Mouse (Mus musculus) limb, embryonic 14.5 days (tissue): ENCODE measurements around the gene Lrrc42. TPM values are rescaled to one million over a fixed set of nuclear protein-coding genes. Genes with fewer than 3 reads are reported as not detected.

Experiments
- ATAC-seq: fragments of 200-750 bp; cut with Nextera tagmentation; 2 replicates; pipeline ENCODE4 v1.8.0; 2017; ENCODE audit warnings: low read depth, moderate number of reproducible peaks, moderate TSS enrichment; ENCODE audit not compliant: low FRiP score
- DNase-seq: peaks from one replicate; pipeline ENCODE4 v3.0.0-alpha.2; 2015; ENCODE audit warnings: low spot score
- H3K27ac ChIP-seq: fragments of 300-500 bp; sonication (generic); replicated peaks from 2 replicates; pipeline ENCODE4 v1.5.1; 2014; ENCODE audit warnings: low read depth, mild to moderate bottlenecking, low read length, moderate library complexity, mixed read lengths
- H3K27me3 ChIP-seq: fragments of 300-500 bp; sonication (generic); 2 replicates; pipeline ENCODE4 v1.6.1; 2014; ENCODE audit warnings: low read length, mixed read lengths; ENCODE audit not compliant: control insufficient read depth, insufficient read depth
- H3K36me3 ChIP-seq: fragments of 300-500 bp; sonication (generic); 2 replicates; pipeline ENCODE4 v1.6.1; 2014; ENCODE audit warnings: mild to moderate bottlenecking, low read length, moderate library complexity, mixed read lengths; ENCODE audit not compliant: control insufficient read depth, insufficient read depth
- H3K4me1 ChIP-seq: fragments of 300-500 bp; sonication (generic); 2 replicates; pipeline ENCODE4 v1.6.1; 2014; ENCODE audit warnings: antibody characterized with exemption, low read length, mixed read lengths; ENCODE audit not compliant: control insufficient read depth, insufficient read depth
- H3K4me2 ChIP-seq: fragments of 300-500 bp; sonication (generic); replicated peaks from 2 replicates; pipeline ENCODE4 v1.6.1; 2014; ENCODE audit warnings: low read depth, mild to moderate bottlenecking, low read length, moderate library complexity; ENCODE audit not compliant: severe bottlenecking
- H3K4me3 ChIP-seq: fragments of 300-500 bp; sonication (generic); replicated peaks from 2 replicates; pipeline ENCODE4 v1.5.1; 2014; ENCODE audit warnings: low read length
- H3K9ac ChIP-seq: fragments of 300-500 bp; sonication (generic); 2 replicates; pipeline ENCODE4 v1.6.1; 2014; ENCODE audit warnings: mild to moderate bottlenecking, low read depth, low read length, moderate library complexity; ENCODE audit not compliant: severe bottlenecking
- H3K9me3 ChIP-seq: fragments of 300-500 bp; sonication (generic); 2 replicates; pipeline ENCODE4 v1.6.1; 2016; ENCODE audit warnings: low read length; ENCODE audit not compliant: control insufficient read depth
- POLR2A ChIP-seq: fragments of 200-500 bp; IDR thresholded peaks from 2 replicates; pipeline ENCODE4 v1.8.0; 2012; ENCODE audit warnings: inconsistent platforms, mild to moderate bottlenecking, moderate library complexity, borderline replicate concordance; ENCODE audit not compliant: insufficient read depth, insufficient read length; ENCODE audit errors: extremely low read depth
- WGBS: fragments of 180-500 bp; shearing (Covaris S2); extraction: QIAGEN DNeasy Blood & Tissue Kit; methylation state at CpG from one replicate; pipeline ENCODE4 v1.1.7; 2014; 5-methylcytosine and 5-hydroxymethylcytosine counted together
- polyA plus RNA-seq, 2 experiments: library from polyadenylated mRNA; depleted of rRNA in 1 of 2; stranded (reverse) in 1 of 2; unstranded in 1 of 2; fragments of >200 nt; fragmentation: Nextera tagmentation in 1 of 2; extraction: Ambion mirVana in 1 of 2; gene quantifications; 2 replicates each; pipeline versions ENCODE4 v1.2.1 to v1.2.3; 2012 to 2014

Lrrc42 gene
- polyA plus RNA-seq, 2 experiments, result 52.2 to 82.4 TPM

DNA sequence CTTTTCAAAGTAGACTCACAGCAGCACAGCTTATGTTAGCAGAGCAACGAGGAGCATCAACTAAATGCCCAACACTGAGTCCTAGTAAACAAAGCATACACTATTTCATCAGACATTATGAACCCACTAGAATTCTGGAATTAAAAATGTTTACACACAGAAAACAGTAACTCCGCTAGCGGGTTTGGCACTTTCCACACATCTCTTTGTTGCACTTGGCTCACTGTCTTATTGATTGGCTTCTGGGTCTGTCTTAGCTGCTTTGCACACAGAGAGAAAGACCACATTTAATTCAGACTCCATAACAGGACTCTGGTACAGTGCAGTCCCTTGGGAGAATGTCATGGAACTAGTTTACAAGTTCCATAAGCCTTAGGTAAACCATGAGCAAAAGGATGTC is 5.3 kb downstream of the Lrrc42 start:
- Histone ChIP-seq H3K4me1 (peaks cover 22% of the 10 kb centered on the region), H3K27me3 (no peaks in the 10 kb centered on the region), H3K4me3 (no peak overlapping the region), H3K9me3 (no peaks in the 10 kb centered on the region), H3K4me2 (no peak overlapping the region), H3K27ac (no peak overlapping the region), H3K36me3 (peaks cover 31% of the 10 kb centered on the region), H3K9ac (no peak overlapping the region)
- 92% methylated on average over 3 of the region's 3 CpGs for WGBS
- DNase-seq, result no peak
- no peak for TF ChIP-seq POLR2A
- ATAC-seq, result no peak

DNA sequence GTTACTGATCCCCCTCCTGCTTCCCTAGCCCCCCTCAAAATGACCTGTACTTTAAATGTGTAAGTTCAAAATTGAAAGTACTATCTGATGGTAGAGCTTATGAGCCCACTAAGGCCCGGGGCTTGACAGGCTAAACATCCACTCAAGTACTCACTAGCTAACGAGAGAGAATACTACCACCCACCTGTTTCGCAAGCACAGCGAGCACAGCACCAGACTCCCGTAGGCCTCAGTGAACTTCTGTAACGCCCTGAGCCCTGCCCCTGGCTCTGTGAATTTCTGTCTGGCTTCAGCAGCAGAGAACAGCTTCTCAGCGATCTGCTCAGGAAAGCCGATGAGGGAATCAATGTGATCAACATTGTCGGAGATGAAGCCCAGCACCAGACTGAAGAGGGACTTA is 6.2 kb downstream of the Lrrc42 start:
- H3K36me3 ChIP-seq, result peaks cover 37% of the 10 kb centered on the region
- no peaks in the 10 kb centered on the region for H3K9me3 ChIP-seq
- H3K27me3 ChIP-seq, result no peaks in the 10 kb centered on the region
- TF ChIP-seq POLR2A, result no peak
- ATAC-seq, result no peak
- no peak overlapping the region for H3K4me2 ChIP-seq
- peaks cover 18% of the 10 kb centered on the region for H3K4me1 ChIP-seq
- 69% methylated on average over 9 of the region's 9 CpGs for WGBS
- no peak overlapping the region for H3K9ac ChIP-seq
- no peak for DNase-seq
- H3K4me3 ChIP-seq, result no peak overlapping the region
- H3K27ac ChIP-seq, result no peak overlapping the region

DNA sequence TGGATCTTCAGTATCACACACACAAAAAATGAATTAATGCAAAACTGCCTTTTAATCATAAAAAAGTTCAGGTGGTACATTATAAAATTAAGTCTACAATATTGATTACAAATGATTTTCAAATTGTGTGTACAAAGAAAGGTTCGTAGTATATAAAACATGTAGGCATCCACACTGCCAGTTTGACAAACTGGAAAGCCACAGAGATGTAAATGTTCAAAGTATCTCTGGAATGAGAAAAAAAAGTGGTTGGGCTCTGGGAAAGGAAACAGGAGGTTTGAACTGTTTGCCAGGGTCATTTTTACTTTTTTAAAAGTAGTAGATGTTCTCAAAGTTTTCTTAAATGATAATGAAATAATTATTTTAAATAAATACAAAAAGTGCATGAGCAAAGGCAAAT is 7.3 kb downstream of the Lrrc42 start:
- Histone ChIP-seq H3K9ac (no peak overlapping the region), H3K27ac (no peak overlapping the region), H3K36me3 (peaks cover 47% of the 10 kb centered on the region), H3K4me3 (no peak overlapping the region), H3K4me2 (no peak overlapping the region), H3K4me1 (peaks cover 14% of the 10 kb centered on the region), H3K9me3 (no peaks in the 10 kb centered on the region), H3K27me3 (no peaks in the 10 kb centered on the region)
- TF ChIP-seq POLR2A, result no peak
- no peak for DNase-seq
- 62% methylated on average over 1 of the region's 1 CpGs for WGBS
- ATAC-seq, result no peak

DNA sequence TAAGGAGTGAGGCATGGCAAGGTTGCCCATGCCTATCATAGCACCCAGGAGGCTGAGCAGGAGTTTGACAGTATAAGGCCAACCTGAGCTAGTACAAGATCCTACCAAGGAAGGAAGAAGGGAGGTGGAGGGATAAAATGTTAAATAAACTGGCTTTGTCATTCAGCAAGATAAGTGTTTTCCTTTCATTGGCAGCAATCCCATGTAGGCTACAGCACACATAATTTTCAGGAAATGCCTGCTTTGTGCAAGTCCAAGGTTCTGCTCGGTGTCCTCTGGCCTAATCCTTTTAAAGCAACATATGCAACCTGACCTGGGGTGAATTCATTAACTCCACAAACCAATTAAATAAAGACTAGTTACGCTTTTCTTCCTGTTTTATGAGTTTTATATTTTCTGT is 8.0 kb downstream of the Lrrc42 start:
- no peak for ATAC-seq
- no peak for DNase-seq
- H3K4me3 ChIP-seq, result no peak overlapping the region

DNA sequence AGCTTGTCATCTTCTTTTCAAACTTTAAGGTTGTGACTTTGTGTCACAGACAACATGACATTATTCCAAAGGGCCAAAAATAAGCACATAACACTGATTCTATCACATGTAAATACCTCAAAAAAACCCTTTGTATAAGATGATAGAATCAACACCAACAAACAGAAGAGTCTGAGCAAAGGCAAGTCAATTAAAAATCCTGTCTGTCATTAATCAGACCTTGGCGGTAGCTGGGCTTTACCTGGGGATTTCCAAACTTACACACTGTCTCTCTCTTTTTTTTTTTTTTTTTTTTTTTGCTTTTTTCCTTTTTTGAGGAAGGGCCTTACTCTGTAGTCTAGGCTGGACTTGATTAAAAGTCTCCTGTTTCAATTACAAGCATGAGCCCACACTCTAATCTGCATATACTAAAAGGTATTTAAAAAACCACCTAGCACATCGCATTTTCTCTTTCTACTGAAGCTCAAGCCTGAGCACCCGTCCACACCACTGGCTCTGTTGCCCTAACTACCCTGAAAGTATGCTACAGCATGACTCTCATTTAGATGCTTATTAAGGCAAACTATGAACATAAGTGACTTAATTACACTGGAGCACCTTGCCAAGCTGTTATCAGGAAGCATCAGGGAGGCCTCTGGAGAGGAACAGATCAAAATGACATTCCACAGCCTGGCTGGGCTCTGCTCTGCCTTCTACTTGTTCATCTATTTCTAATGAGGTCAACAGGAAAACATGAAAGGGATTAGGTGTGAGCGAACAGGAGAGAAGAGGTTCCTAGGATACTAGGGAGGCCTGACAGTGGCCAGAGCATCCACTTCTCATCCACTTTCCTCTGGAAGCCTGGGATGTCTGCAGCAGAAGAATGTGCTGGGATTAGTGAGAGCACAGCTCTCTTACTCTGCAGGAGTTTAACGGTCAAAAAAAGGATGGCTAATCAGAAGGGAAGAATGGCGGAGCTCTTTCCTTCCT is 9.7 kb downstream of the Lrrc42 start:
- Histone ChIP-seq H3K4me1 (peaks cover 9% of the 10 kb centered on the region), H3K36me3 (peaks cover 69% of the 10 kb centered on the region), H3K9me3 (no peaks in the 10 kb centered on the region), H3K27ac (no peak overlapping the region), H3K4me2 (no peak overlapping the region), H3K9ac (no peak overlapping the region), H3K27me3 (no peaks in the 10 kb centered on the region), H3K4me3 (no peak overlapping the region)
- no peak for TF ChIP-seq POLR2A
- no peak for ATAC-seq
- WGBS, result 67% methylated on average over 6 of the region's 6 CpGs
- DNase-seq, result no peak

More for the DNA sequence above, 8.0 kb downstream of the Lrrc42 start:
- H3K36me3 ChIP-seq, result peaks cover 54% of the 10 kb centered on the region
- no peak for TF ChIP-seq POLR2A
- peaks cover 12% of the 10 kb centered on the region for H3K4me1 ChIP-seq
- no peaks in the 10 kb centered on the region for H3K27me3 ChIP-seq
- no peak overlapping the region for H3K9ac ChIP-seq
- no peaks in the 10 kb centered on the region for H3K9me3 ChIP-seq
- H3K27ac ChIP-seq, result no peak overlapping the region
- WGBS, result 19% methylated on average over 2 of the region's 2 CpGs
- H3K4me2 ChIP-seq, result no peak overlapping the region
